ENCODE assay signal across 29 mouse cellular contexts in the genomic region with DNA sequence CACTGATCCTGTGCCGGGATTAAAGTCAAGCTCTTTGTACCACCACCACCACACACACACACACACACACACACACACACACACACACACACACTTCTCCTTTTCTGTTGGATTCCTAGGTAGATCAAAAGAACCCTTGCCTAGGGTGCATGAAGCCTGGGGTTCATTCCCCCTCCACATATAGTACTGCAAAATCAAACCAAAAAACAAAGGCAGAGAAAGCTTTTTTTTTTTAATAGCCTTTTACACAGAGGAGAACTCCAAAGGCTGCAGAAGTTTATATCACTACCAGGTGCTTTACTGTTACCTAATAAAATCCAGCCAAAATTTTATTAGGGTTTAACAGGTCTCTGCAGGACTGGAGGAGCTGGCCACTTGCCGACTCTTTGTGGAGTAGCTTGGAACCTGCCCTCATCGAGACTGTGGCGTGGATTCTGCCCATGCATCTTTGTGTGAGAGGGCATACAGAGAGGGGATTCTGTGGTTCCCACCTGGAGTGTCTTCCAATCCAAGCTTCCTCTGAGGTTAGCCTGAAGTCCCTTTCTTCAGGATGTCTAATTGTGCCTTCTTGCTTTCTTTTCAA. TPM values are rescaled to one million over a fixed set of nuclear protein-coding genes. Genes with fewer than 3 reads are reported as not detected.
DNase-seq lines count a peak whose midpoint lies in the region; ATAC-seq and TF ChIP-seq lines count a peak whose summit lies in the region.
"Had no signal": no experiment of that assay in that cellular context is flagged by ENCODE, and none has a peak within 500 bp of the region (broad histone marks: within the 10 kb centered on the region; RNA-seq: fewer than 3 reads in every experiment).

No protein-coding gene starts in this region.

- no peaks in the 10 kb centered on the region for H3K36me3 ChIP-seq in forebrain, embryonic 10.5 days (replicated peaks)
- no peaks in the 10 kb centered on the region for H3K36me3 ChIP-seq in forebrain, postnatal 0 days (ENCODE audit: insufficient read depth)
- H3K36me3 ChIP-seq in limb, embryonic 11.5 days (ENCODE audit: control insufficient read depth, insufficient read depth, low read length) = no peaks in the 10 kb centered on the region
- no peaks in the 10 kb centered on the region for H3K36me3 ChIP-seq in limb, embryonic 10.5 days
- no peaks in the 10 kb centered on the region for H3K36me3 ChIP-seq in limb, embryonic 13.5 days
- H3K36me3 ChIP-seq in embryonic facial prominence, embryonic 10.5 days (replicated peaks) = no peaks in the 10 kb centered on the region
- H3K36me3 ChIP-seq: embryonic facial prominence, embryonic 12.5 days; embryonic facial prominence, embryonic 15.5 days; heart, embryonic 12.5 days; heart, embryonic 15.5 days had no signal

- H3K4me2 ChIP-seq in forebrain, postnatal 0 days (ENCODE audit: low read depth) = no peak overlapping the region
- H3K4me2 ChIP-seq in limb, embryonic 11.5 days (ENCODE audit: low read depth, severe bottlenecking) = no peak overlapping the region
- H3K4me2 ChIP-seq in limb, embryonic 13.5 days (replicated peaks) = peak overlapping the region; percentile 2; the same call in 1 of the 2 replicates
- H3K4me2 ChIP-seq: embryonic facial prominence, embryonic 12.5 days; embryonic facial prominence, embryonic 15.5 days; forebrain, embryonic 13.5 days; heart, embryonic 12.5 days; heart, embryonic 15.5 days; hindbrain, embryonic 14.5 days had no signal

- H3K27me3 ChIP-seq in forebrain, embryonic 10.5 days (ENCODE audit: poor library complexity, severe bottlenecking) = no peaks in the 10 kb centered on the region
- H3K27me3 ChIP-seq in forebrain, postnatal 0 days (ENCODE audit: insufficient read depth, low read length) = no peaks in the 10 kb centered on the region
- H3K27me3 ChIP-seq in limb, embryonic 11.5 days (ENCODE audit: control insufficient read depth, insufficient read depth, low read length) = 0 out of 2 replicates have a peak, but pooled peaks cover 2% of the 10 kb centered on the region
- H3K27me3 ChIP-seq in limb, embryonic 10.5 days (ENCODE audit: low read depth, poor library complexity, severe bottlenecking) = no peaks in the 10 kb centered on the region
- H3K27me3 ChIP-seq in limb, embryonic 13.5 days = peaks cover 24% of the 10 kb centered on the region
- H3K27me3 ChIP-seq in embryonic facial prominence, embryonic 10.5 days (replicated peaks; ENCODE audit: low read depth, poor library complexity, severe bottlenecking) = no peaks in the 10 kb centered on the region
- H3K27me3 ChIP-seq: embryonic facial prominence, embryonic 12.5 days; embryonic facial prominence, embryonic 15.5 days; forebrain, embryonic 13.5 days; heart, embryonic 12.5 days; heart, embryonic 15.5 days had no signal

- no peak for TF ChIP-seq CTCF in forebrain, postnatal 0 days (IDR thresholded peaks at IDR 0.05; ENCODE audit: low read depth)

- no peak overlapping the region for H3K9ac ChIP-seq in forebrain, postnatal 0 days
- no peak overlapping the region for H3K9ac ChIP-seq in limb, embryonic 11.5 days (ENCODE audit: low read length)
- no peak overlapping the region for H3K9ac ChIP-seq in limb, embryonic 13.5 days
- H3K9ac ChIP-seq: embryonic facial prominence, embryonic 12.5 days; embryonic facial prominence, embryonic 15.5 days; forebrain, embryonic 13.5 days; heart, embryonic 12.5 days; heart, embryonic 15.5 days; hindbrain, embryonic 14.5 days had no signal

- H3K4me1 ChIP-seq in forebrain, embryonic 10.5 days = peaks cover 8% of the 10 kb centered on the region
- no peaks in the 10 kb centered on the region for H3K4me1 ChIP-seq in forebrain, postnatal 0 days (ENCODE audit: insufficient read depth)
- H3K4me1 ChIP-seq in limb, embryonic 11.5 days (ENCODE audit: control insufficient read depth, insufficient read depth, low read length) = 0 out of 2 replicates have a peak, but pooled peaks cover 3% of the 10 kb centered on the region
- H3K4me1 ChIP-seq in limb, embryonic 10.5 days = peaks cover 14% of the 10 kb centered on the region
- peaks cover 27% of the 10 kb centered on the region for H3K4me1 ChIP-seq in limb, embryonic 13.5 days
- no peaks in the 10 kb centered on the region for H3K4me1 ChIP-seq in embryonic facial prominence, embryonic 10.5 days
- H3K4me1 ChIP-seq: embryonic facial prominence, embryonic 12.5 days; embryonic facial prominence, embryonic 15.5 days; forebrain, embryonic 13.5 days; heart, embryonic 12.5 days; heart, embryonic 15.5 days had no signal

- H3K27ac ChIP-seq in forebrain, embryonic 10.5 days = no peak overlapping the region
- no peak overlapping the region for H3K27ac ChIP-seq in forebrain, postnatal 0 days (ENCODE audit: low read depth, low read length)
- H3K27ac ChIP-seq in limb, embryonic 11.5 days (replicated peaks; ENCODE audit: low read depth, low read length) = no peak overlapping the region; the same call in 1 of the 2 replicates
- no peak overlapping the region for H3K27ac ChIP-seq in limb, embryonic 10.5 days
- H3K27ac ChIP-seq in limb, embryonic 13.5 days = no peak overlapping the region; the same call in 1 of the 2 replicates
- H3K27ac ChIP-seq in embryonic facial prominence, embryonic 10.5 days (replicated peaks) = no peak overlapping the region
- H3K27ac ChIP-seq: embryonic facial prominence, embryonic 12.5 days; embryonic facial prominence, embryonic 15.5 days; forebrain, embryonic 13.5 days; gastrocnemius, adult 2 months; heart, embryonic 15.5 days; hindbrain, embryonic 14.5 days; hindbrain, postnatal 0 days had no signal

- ATAC-seq in forebrain, postnatal 0 days = no peak
- peak; percentile 56; the same call in 1 of the 2 replicates for ATAC-seq in limb, embryonic 11.5 days (ENCODE audit: insufficient number of reproducible peaks, low FRiP score, low TSS enrichment, low read depth)
- peak; percentile 72 for ATAC-seq in limb, embryonic 13.5 days (ENCODE audit: low FRiP score, low read depth)
- ATAC-seq: activated CD4-positive, CD25-positive, alpha-beta regulatory T cell, adult 4 months; forebrain, embryonic 13.5 days; hindbrain, postnatal 0 days; inflammation-experienced regulatory T-cells, adult 6 months; intestine, embryonic 16.5 days had no signal

- WGBS in forebrain, embryonic 10.5 days = 76% methylated on average over 4 of the region's 4 CpGs
- WGBS in forebrain, postnatal 0 days = 68% methylated on average over 4 of the region's 4 CpGs
- 32% methylated on average over 4 of the region's 4 CpGs for WGBS in limb, embryonic 11.5 days
- 66% methylated on average over 4 of the region's 4 CpGs for WGBS in limb, embryonic 10.5 days
- WGBS in limb, embryonic 13.5 days = 7% methylated on average over 4 of the region's 4 CpGs
- 79% methylated on average over 4 of the region's 4 CpGs for WGBS in embryonic facial prominence, embryonic 10.5 days

- no peak overlapping the region for H3K4me3 ChIP-seq in forebrain, embryonic 10.5 days
- H3K4me3 ChIP-seq in forebrain, postnatal 0 days (ENCODE audit: low read depth, low read length) = no peak overlapping the region
- no peak overlapping the region for H3K4me3 ChIP-seq in limb, embryonic 11.5 days (ENCODE audit: low read depth, low read length)
- H3K4me3 ChIP-seq in limb, embryonic 10.5 days = no peak overlapping the region
- no peak overlapping the region for H3K4me3 ChIP-seq in limb, embryonic 13.5 days
- no peak overlapping the region for H3K4me3 ChIP-seq in embryonic facial prominence, embryonic 10.5 days
- H3K4me3 ChIP-seq: embryonic facial prominence, embryonic 12.5 days; embryonic facial prominence, embryonic 15.5 days; forebrain, embryonic 13.5 days; gastrocnemius, adult 2 months; heart, embryonic 12.5 days; heart, embryonic 15.5 days had no signal

- H3K9me3 ChIP-seq in forebrain, embryonic 10.5 days = no peaks in the 10 kb centered on the region
- no peaks in the 10 kb centered on the region for H3K9me3 ChIP-seq in forebrain, postnatal 0 days (ENCODE audit: low read length)
- no peaks in the 10 kb centered on the region for H3K9me3 ChIP-seq in limb, embryonic 11.5 days (ENCODE audit: control insufficient read depth, low read length)
- no peaks in the 10 kb centered on the region for H3K9me3 ChIP-seq in limb, embryonic 10.5 days (replicated peaks)
- no peaks in the 10 kb centered on the region for H3K9me3 ChIP-seq in limb, embryonic 13.5 days
- no peaks in the 10 kb centered on the region for H3K9me3 ChIP-seq in embryonic facial prominence, embryonic 10.5 days
- H3K9me3 ChIP-seq: embryonic facial prominence, embryonic 12.5 days; embryonic facial prominence, embryonic 15.5 days; forebrain, embryonic 13.5 days; heart, embryonic 12.5 days; heart, embryonic 15.5 days had no signal

- peak; percentile 5 for DNase-seq in forebrain, embryonic 10.5 days (ENCODE audit: extremely low spot score, low spot score)
- DNase-seq in forebrain, postnatal 0 days = no peak
- peak; percentile 32 for DNase-seq in limb, embryonic 11.5 days (ENCODE audit: low spot score)
- no peak for DNase-seq in limb, embryonic 10.5 days (ENCODE audit: low spot score)
- DNase-seq in embryonic facial prominence, embryonic 10.5 days (ENCODE audit: low spot score) = no peak
- DNase-seq: adrenal gland, adult 8-10 months; adrenal gland, postnatal 25 days; cerebellum, adult 11-12 months; cerebellum, adult 8-10 months; cerebellum, postnatal 36 days; gastrocnemius, adult 2 months; gastrocnemius, postnatal 14 days; heart, adult 18-20 months; heart, postnatal 10 days; heart, postnatal 4 days had no signal

RNA-seq across cellular contexts. Expression of a gene that starts 31.0 kb away (rescaled TPM):
- polyA plus RNA-seq in forebrain, embryonic 10.5 days (2016; fragmentation: Nextera tagmentation; extraction: Ambion mirVana) = not detected in 2 replicates
- not detected in 2 replicates for total RNA-seq in forebrain, postnatal 0 days (2014; rRNA removed)
- polyA plus RNA-seq in forebrain, postnatal 0 days (2015; fragmentation: Nextera tagmentation; extraction: Ambion mirVana) = not detected in 2 replicates
- polyA plus RNA-seq in limb, embryonic 11.5 days (2014; fragmentation: Nextera tagmentation; extraction: Ambion mirVana) = 0.17 and 0.18 TPM in 2 replicates
- polyA plus RNA-seq in limb, embryonic 10.5 days (2016; fragmentation: Nextera tagmentation; extraction: Ambion mirVana) = 0.06 TPM in 1 of 2 replicates, not detected in the other
- 0.56 and 0.73 TPM in 2 replicates for polyA plus RNA-seq in limb, embryonic 13.5 days (2015; fragmentation: Nextera tagmentation; extraction: Ambion mirVana)
- polyA plus RNA-seq in embryonic facial prominence, embryonic 10.5 days (2016; fragmentation: Nextera tagmentation; extraction: Ambion mirVana) = not detected in 2 replicates
- total RNA-seq: adrenal gland, adult 8-10 months; adrenal gland, postnatal 25 days; gastrocnemius, adult 2 months; gastrocnemius, postnatal 14 days; gastrocnemius, postnatal 4 days; heart, adult 18-20 months; heart, postnatal 10 days; heart, postnatal 4 days; hindbrain, postnatal 0 days had no signal
- polyA plus RNA-seq: activated CD4-positive, CD25-positive, alpha-beta regulatory T cell, adult 4 months; cortical plate, adult 2 months; embryonic facial prominence, embryonic 12.5 days; forebrain, embryonic 13.5 days; heart, embryonic 12.5 days; heart, embryonic 15.5 days; hindbrain, embryonic 11.5 days; hindbrain, embryonic 14.5 days; hindbrain, postnatal 0 days; inflammation-experienced regulatory T-cells, adult 6 months had no signal

Comparison
In these comparisons a context has a peak if more than half of its experiments do, and no peak if none do; other contexts are left out.
1. DNase-seq: peak in forebrain, embryonic 10.5 days (single experiment) and limb, embryonic 11.5 days (single experiment); none in forebrain, postnatal 0 days (single experiment), limb, embryonic 10.5 days (single experiment) and embryonic facial prominence, embryonic 10.5 days (single experiment).